Mouse (Mus musculus) lung, postnatal 25 days (tissue): ENCODE measurements around the gene Mlx.

Source experiments
- DNase-seq: peaks from one replicate; pipeline ENCODE4 v3.0.0; 2022; ENCODE audit warnings: low spot score

The Mlx gene

DNA sequence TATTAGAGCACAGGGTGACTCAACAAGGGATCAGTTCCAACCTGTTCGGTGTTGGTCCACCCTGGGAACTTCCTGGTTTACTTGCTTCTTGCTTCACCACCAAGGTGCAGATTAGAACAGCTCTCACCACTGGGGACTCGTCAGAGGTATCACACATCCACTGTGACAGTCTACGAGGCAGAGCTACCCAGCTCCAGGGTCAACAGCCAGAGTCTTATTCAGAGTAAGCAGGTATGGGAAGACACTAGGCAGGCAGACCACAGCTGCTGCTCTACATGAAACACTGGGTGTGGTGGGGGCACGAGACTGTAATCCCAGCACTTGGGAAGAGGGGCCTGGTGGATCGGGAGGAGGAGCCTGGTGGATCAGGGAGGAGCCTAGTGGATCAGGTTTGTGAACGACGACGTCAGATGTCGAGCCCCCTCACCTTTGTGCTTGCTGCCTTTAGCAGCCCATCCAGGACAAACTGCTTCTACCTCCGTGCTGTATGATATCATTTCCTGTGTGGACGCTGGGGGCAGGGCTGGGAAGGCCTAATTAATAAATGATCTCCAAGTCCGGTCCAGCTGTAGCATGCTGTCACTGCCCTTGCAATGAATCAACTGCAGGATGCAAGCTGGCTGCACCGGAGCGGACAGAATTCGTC is 51.6 kb downstream of the Mlx start:
- no peak for DNase-seq

DNA sequence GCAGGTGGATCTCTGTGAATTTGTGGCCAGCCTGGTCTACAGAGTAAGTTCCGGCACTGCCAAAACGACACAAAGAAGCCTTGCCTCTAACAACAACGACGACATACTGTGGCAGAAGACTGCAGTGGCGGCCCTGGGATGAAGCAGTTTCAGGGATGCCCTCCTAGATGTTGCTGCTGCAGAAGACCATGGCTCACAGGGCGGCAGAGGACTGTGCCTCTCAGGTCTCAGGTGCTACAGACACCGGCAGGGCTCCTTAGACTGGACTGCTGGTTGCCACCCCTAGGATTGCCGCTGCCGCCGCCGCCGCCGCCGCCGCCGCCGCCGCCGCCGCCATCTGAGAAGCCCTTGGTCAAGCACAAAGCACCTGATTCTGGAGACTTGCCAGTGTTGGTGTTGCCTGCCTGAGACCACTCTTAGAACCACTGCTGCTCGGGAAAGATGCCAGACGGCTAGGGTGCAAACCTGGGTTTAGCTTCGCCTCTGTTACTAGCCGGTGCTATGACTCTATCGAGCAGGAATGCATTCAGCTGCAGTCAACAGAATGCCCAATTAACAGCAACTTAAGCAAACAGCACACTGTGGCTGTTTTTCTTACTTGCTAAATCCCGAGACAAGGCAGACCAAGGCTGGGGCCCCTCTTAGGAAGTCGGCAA is 53.2 kb downstream of the Mlx start:
- DNase-seq: no peak

DNA sequence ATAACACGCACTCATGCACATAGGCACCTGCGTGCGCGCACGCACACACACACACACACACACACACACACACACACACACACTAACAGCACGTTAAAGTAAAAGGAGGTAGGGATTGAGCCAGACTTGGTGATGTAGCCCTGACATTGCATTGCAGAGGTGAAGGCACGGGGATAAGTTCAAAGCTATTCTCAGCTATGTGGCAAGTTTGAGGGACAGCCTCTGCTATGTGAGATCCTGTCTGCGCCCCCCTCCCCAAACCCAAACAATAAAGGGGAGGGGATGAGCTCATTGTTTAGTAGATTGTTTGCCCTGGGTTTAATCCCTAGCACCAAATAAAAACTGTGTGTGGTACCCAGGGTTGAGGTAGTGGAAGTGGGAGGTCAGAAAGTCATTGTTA is 54.0 kb downstream of the Mlx start:
- DNase-seq: no peak
